Mouse (Mus musculus): ENCODE data around the gene Ppp1r21. TPM values are rescaled to one million over a fixed set of nuclear protein-coding genes. Genes with fewer than 3 reads are reported as not detected.

Gene Ppp1r21
- polyA plus RNA-seq, 1 experiment from 2014 or later: 25.1 TPM

GRCm38 (mm10) chr17:88550351-88550750 lies 20.4 kb downstream of the Ppp1r21 start:
- DNase-seq (ENCODE audit: low spot score) (no peak), ATAC-seq (replicated peaks; ENCODE audit: insufficient number of reproducible peaks, low FRiP score, low TSS enrichment, low read depth) (no peak)
- no peaks in the 10 kb centered on the region for H3K27me3 ChIP-seq (ENCODE audit: control insufficient read depth, insufficient read depth, low read length)
- no peaks in the 10 kb centered on the region; the same call in 1 of the 2 replicates for H3K36me3 ChIP-seq (replicated peaks; ENCODE audit: control insufficient read depth, insufficient read depth, low read depth, low read length)
- no peak overlapping the region for H3K4me2 ChIP-seq (ENCODE audit: low read depth, low read length)
- no peaks in the 10 kb centered on the region for H3K9me3 ChIP-seq (replicated peaks; ENCODE audit: control insufficient read depth, low read length)
- H3K9ac ChIP-seq (replicated peaks; ENCODE audit: low read length): no peak overlapping the region
- H3K4me1 ChIP-seq (ENCODE audit: control insufficient read depth, insufficient read depth, low read length): peaks cover 4% of the 10 kb centered on the region; the same call in 1 of the 2 replicates
- H3K4me3 ChIP-seq (ENCODE audit: low read depth, low read length): no peak overlapping the region
- no peak overlapping the region for H3K27ac ChIP-seq (replicated peaks; ENCODE audit: low read depth, low read length)
- 79% methylated on average over 5 of the region's 5 CpGs for WGBS

GRCm38 (mm10) chr17:88550981-88551940 lies 21.3 kb downstream of the Ppp1r21 start:
- no peak overlapping the region for H3K4me2 ChIP-seq (ENCODE audit: low read depth, low read length)
- WGBS: 53% methylated on average over 10 of the region's 10 CpGs
- H3K4me1 ChIP-seq (ENCODE audit: control insufficient read depth, insufficient read depth, low read length): peaks cover 4% of the 10 kb centered on the region; the same call in 1 of the 2 replicates
- no peaks in the 10 kb centered on the region for H3K9me3 ChIP-seq (replicated peaks; ENCODE audit: control insufficient read depth, low read length)
- DNase-seq (ENCODE audit: low spot score) (no peak), ATAC-seq (replicated peaks; ENCODE audit: insufficient number of reproducible peaks, low FRiP score, low TSS enrichment, low read depth) (no peak)
- no peak overlapping the region for H3K4me3 ChIP-seq (ENCODE audit: low read depth, low read length)
- no peaks in the 10 kb centered on the region for H3K27me3 ChIP-seq (ENCODE audit: control insufficient read depth, insufficient read depth, low read length)
- H3K9ac ChIP-seq (replicated peaks; ENCODE audit: low read length): no peak overlapping the region
- no peaks in the 10 kb centered on the region; the same call in 1 of the 2 replicates for H3K36me3 ChIP-seq (replicated peaks; ENCODE audit: control insufficient read depth, insufficient read depth, low read depth, low read length)
- H3K27ac ChIP-seq (replicated peaks; ENCODE audit: low read depth, low read length): no peak overlapping the region

- no peak overlapping the region for H3K9ac ChIP-seq (replicated peaks; ENCODE audit: low read length)
- WGBS: 12% methylated on average over 6 of the region's 6 CpGs
- no peak overlapping the region for H3K4me2 ChIP-seq (ENCODE audit: low read depth, low read length)
- ATAC-seq (replicated peaks; ENCODE audit: insufficient number of reproducible peaks, low FRiP score, low TSS enrichment, low read depth) (peak; percentile 36; the same call in 1 of the 2 replicates), DNase-seq (ENCODE audit: low spot score) (peak; percentile 52)
- H3K36me3 ChIP-seq (replicated peaks; ENCODE audit: control insufficient read depth, insufficient read depth, low read depth, low read length): no peaks in the 10 kb centered on the region; the same call in 1 of the 2 replicates
- H3K4me1 ChIP-seq (ENCODE audit: control insufficient read depth, insufficient read depth, low read length): peaks cover 4% of the 10 kb centered on the region; the same call in 1 of the 2 replicates
- H3K27me3 ChIP-seq (ENCODE audit: control insufficient read depth, insufficient read depth, low read length): no peaks in the 10 kb centered on the region
- H3K4me3 ChIP-seq (ENCODE audit: low read depth, low read length): no peak overlapping the region
- no peaks in the 10 kb centered on the region for H3K9me3 ChIP-seq (replicated peaks; ENCODE audit: control insufficient read depth, low read length)
- H3K27ac ChIP-seq (replicated peaks; ENCODE audit: low read depth, low read length): no peak overlapping the region
Observed at GRCm38 (mm10) chr17:88552556-88552955, 22.6 kb downstream of the Ppp1r21 start.

- H3K27ac ChIP-seq (replicated peaks; ENCODE audit: low read depth, low read length): no peak overlapping the region
- ATAC-seq (replicated peaks; ENCODE audit: insufficient number of reproducible peaks, low FRiP score, low TSS enrichment, low read depth) (peak; percentile 77), DNase-seq (ENCODE audit: low spot score) (peak; percentile 4)
Observed at GRCm38 (mm10) chr17:88553001-88553449, 23.1 kb downstream of the Ppp1r21 start.

GRCm38 (mm10) chr17:88553473-88554087 lies 23.7 kb downstream of the Ppp1r21 start:
- ATAC-seq (replicated peaks; ENCODE audit: insufficient number of reproducible peaks, low FRiP score, low TSS enrichment, low read depth) (0 out of 2 replicates have a peak, but pooled peaks have one; percentile 56), DNase-seq (ENCODE audit: low spot score) (no peak)
- no peaks in the 10 kb centered on the region for H3K27me3 ChIP-seq (ENCODE audit: control insufficient read depth, insufficient read depth, low read length)
- WGBS: 79% methylated on average over 11 of the region's 11 CpGs
- H3K4me2 ChIP-seq (ENCODE audit: low read depth, low read length): no peak overlapping the region
- H3K9ac ChIP-seq (replicated peaks; ENCODE audit: low read length): no peak overlapping the region
- no peaks in the 10 kb centered on the region for H3K9me3 ChIP-seq (replicated peaks; ENCODE audit: control insufficient read depth, low read length)
- no peak overlapping the region for H3K4me3 ChIP-seq (ENCODE audit: low read depth, low read length)
- peaks cover 4% of the 10 kb centered on the region; the same call in 1 of the 2 replicates for H3K4me1 ChIP-seq (ENCODE audit: control insufficient read depth, insufficient read depth, low read length)
- H3K27ac ChIP-seq (replicated peaks; ENCODE audit: low read depth, low read length): no peak overlapping the region
- H3K36me3 ChIP-seq (replicated peaks; ENCODE audit: control insufficient read depth, insufficient read depth, low read depth, low read length): no peaks in the 10 kb centered on the region

More at GRCm38 (mm10) chr17:88553001-88553449, 23.1 kb downstream of the Ppp1r21 start:
- no peak overlapping the region for H3K4me3 ChIP-seq (ENCODE audit: low read depth, low read length)
- no peak overlapping the region for H3K4me2 ChIP-seq (ENCODE audit: low read depth, low read length)
- H3K9ac ChIP-seq (replicated peaks; ENCODE audit: low read length): no peak overlapping the region
- WGBS: 28% methylated on average over 8 of the region's 8 CpGs
- H3K4me1 ChIP-seq (ENCODE audit: control insufficient read depth, insufficient read depth, low read length): peaks cover 4% of the 10 kb centered on the region; the same call in 1 of the 2 replicates
- no peaks in the 10 kb centered on the region for H3K27me3 ChIP-seq (ENCODE audit: control insufficient read depth, insufficient read depth, low read length)
- no peaks in the 10 kb centered on the region for H3K9me3 ChIP-seq (replicated peaks; ENCODE audit: control insufficient read depth, low read length)
- no peaks in the 10 kb centered on the region for H3K36me3 ChIP-seq (replicated peaks; ENCODE audit: control insufficient read depth, insufficient read depth, low read depth, low read length)

GRCm38 (mm10) chr17:88556176-88556575 lies 26.3 kb downstream of the Ppp1r21 start:
- Histone ChIP-seq H3K4me3 (ENCODE audit: low read depth, low read length) (no peak overlapping the region), H3K4me1 (ENCODE audit: control insufficient read depth, insufficient read depth, low read length) (peaks cover 4% of the 10 kb centered on the region; the same call in 1 of the 2 replicates), H3K27me3 (ENCODE audit: control insufficient read depth, insufficient read depth, low read length) (no peaks in the 10 kb centered on the region), H3K36me3 (replicated peaks; ENCODE audit: control insufficient read depth, insufficient read depth, low read depth, low read length) (no peaks in the 10 kb centered on the region), H3K9me3 (replicated peaks; ENCODE audit: control insufficient read depth, low read length) (no peaks in the 10 kb centered on the region), H3K4me2 (ENCODE audit: low read depth, low read length) (no peak overlapping the region), H3K9ac (replicated peaks; ENCODE audit: low read length) (no peak overlapping the region), H3K27ac (replicated peaks; ENCODE audit: low read depth, low read length) (no peak overlapping the region)
- ATAC-seq (replicated peaks; ENCODE audit: insufficient number of reproducible peaks, low FRiP score, low TSS enrichment, low read depth) (no peak), DNase-seq (ENCODE audit: low spot score) (no peak)
- WGBS: 80% methylated on average over 13 of the region's 13 CpGs

- ATAC-seq (replicated peaks; ENCODE audit: insufficient number of reproducible peaks, low FRiP score, low TSS enrichment, low read depth) (no peak), DNase-seq (ENCODE audit: low spot score) (no peak)
- Histone ChIP-seq H3K4me3 (ENCODE audit: low read depth, low read length) (no peak overlapping the region), H3K4me2 (ENCODE audit: low read depth, low read length) (no peak overlapping the region), H3K27ac (replicated peaks; ENCODE audit: low read depth, low read length) (no peak overlapping the region), H3K9me3 (replicated peaks; ENCODE audit: control insufficient read depth, low read length) (no peaks in the 10 kb centered on the region), H3K4me1 (ENCODE audit: control insufficient read depth, insufficient read depth, low read length) (peaks cover 4% of the 10 kb centered on the region; the same call in 1 of the 2 replicates), H3K36me3 (replicated peaks; ENCODE audit: control insufficient read depth, insufficient read depth, low read depth, low read length) (no peaks in the 10 kb centered on the region), H3K27me3 (ENCODE audit: control insufficient read depth, insufficient read depth, low read length) (no peaks in the 10 kb centered on the region), H3K9ac (replicated peaks; ENCODE audit: low read length) (no peak overlapping the region)
- 85% methylated on average over 4 of the region's 4 CpGs for WGBS
Observed at GRCm38 (mm10) chr17:88556688-88557087, 26.8 kb downstream of the Ppp1r21 start.
